Mouse (Mus musculus): ENCODE measurements around the gene Mok. TPM values are rescaled to one million over a fixed set of nuclear protein-coding genes. Genes with fewer than 3 reads are reported as not detected.
"Not testable (repeated sequence)": the region's sequence is repeated elsewhere in the genome, so short reads cannot be mapped to it uniquely, and the experiment has no call there.

Gene Mok
- polyA plus RNA-seq, 1 experiment from 2014 or later = 2.1 TPM

- DNase-seq (ENCODE audit: low spot score) (no peak), ATAC-seq (replicated peaks; ENCODE audit: low FRiP score) (peak; percentile 60)
Measured at GRCm38 (mm10) chr12:110870107-110870506, 29.4 kb upstream of the Mok start.

DNA sequence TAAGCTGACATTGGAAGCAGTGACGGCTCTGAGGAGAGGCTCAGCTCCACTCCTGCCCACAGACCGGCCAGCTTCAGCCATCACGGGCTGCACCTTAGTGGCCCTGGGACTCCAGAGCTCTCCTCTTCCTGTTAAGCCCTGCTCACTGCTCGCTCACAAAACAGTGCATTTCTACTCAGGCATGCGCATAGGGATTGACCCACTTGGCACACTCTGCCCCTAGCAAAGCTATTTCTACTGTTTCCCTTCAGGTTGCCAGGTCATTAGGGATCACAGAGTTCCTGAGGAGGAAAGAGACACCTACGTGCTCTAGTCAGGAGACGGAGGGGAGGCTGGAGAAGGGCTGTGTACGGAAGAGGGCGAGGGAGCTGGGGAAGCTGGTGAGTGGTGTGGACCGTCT is 25.2 kb upstream of the Mok start:
- Histone ChIP-seq H3K4me3 (ENCODE audit: low read depth, low read length) (no peak overlapping the region), H3K9me3 (ENCODE audit: control insufficient read depth, low read length) (no peaks in the 10 kb centered on the region), H3K27ac (ENCODE audit: low read depth, low read length) (peak overlapping the region; percentile 66), H3K4me2 (no peak overlapping the region), H3K36me3 (ENCODE audit: control insufficient read depth, insufficient read depth, low read length) (peaks cover 11% of the 10 kb centered on the region; the same call in 1 of the 2 replicates), H3K4me1 (replicated peaks; ENCODE audit: control insufficient read depth, insufficient read depth, low read length) (peaks cover 18% of the 10 kb centered on the region), H3K9ac (ENCODE audit: low read depth, low read length) (no peak overlapping the region), H3K27me3 (replicated peaks; ENCODE audit: control insufficient read depth, insufficient read depth, low read length) (no peaks in the 10 kb centered on the region)
- WGBS = 81% methylated on average over 10 of the region's 10 CpGs
- DNase-seq (ENCODE audit: low spot score) = no peak
- no peak for ATAC-seq (replicated peaks; ENCODE audit: low FRiP score)

More at GRCm38 (mm10) chr12:110870107-110870506, 29.4 kb upstream of the Mok start:
- no peak overlapping the region for H3K4me3 ChIP-seq (ENCODE audit: low read depth, low read length)
- 65% methylated on average over 4 of the region's 4 CpGs for WGBS
- H3K27me3 ChIP-seq (replicated peaks; ENCODE audit: control insufficient read depth, insufficient read depth, low read length) = no peaks in the 10 kb centered on the region
- H3K27ac ChIP-seq (ENCODE audit: low read depth, low read length) = 0 out of 2 replicates have a peak overlapping the region, but pooled peaks have one; percentile 25
- H3K36me3 ChIP-seq (ENCODE audit: control insufficient read depth, insufficient read depth, low read length) = peaks cover 32% of the 10 kb centered on the region
- H3K9me3 ChIP-seq (ENCODE audit: control insufficient read depth, low read length) = no peaks in the 10 kb centered on the region
- 0 out of 2 replicates have a peak overlapping the region, but pooled peaks have one; percentile 2 for H3K4me2 ChIP-seq
- no peak overlapping the region for H3K9ac ChIP-seq (ENCODE audit: low read depth, low read length)
- peaks cover 15% of the 10 kb centered on the region for H3K4me1 ChIP-seq (replicated peaks; ENCODE audit: control insufficient read depth, insufficient read depth, low read length)

DNA sequence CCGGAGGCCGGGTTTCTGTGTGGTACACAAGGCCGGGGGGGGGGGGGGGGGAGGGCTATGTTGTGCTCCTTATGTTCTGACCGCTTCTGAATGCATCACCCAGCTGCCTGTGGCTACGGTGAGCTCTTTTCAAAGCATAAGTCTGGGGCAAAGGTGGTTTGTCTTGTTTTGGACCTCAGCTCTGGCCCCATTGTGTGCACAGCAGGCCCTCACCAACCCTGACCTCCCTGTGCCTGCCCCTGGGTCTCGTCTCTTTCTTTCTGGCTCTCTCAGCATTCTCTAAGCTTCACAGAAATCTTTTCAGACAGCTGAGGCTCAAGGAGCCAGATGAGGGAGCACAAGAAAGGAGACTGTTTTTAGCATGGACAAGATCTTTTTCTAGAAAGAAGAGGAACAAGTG is 24.8 kb upstream of the Mok start:
- no peak overlapping the region for H3K4me2 ChIP-seq
- H3K4me3 ChIP-seq (ENCODE audit: low read depth, low read length) = no peak overlapping the region
- peaks cover 15% of the 10 kb centered on the region for H3K4me1 ChIP-seq (replicated peaks; ENCODE audit: control insufficient read depth, insufficient read depth, low read length)
- WGBS = 75% methylated on average over 6 of the region's 6 CpGs
- no peak for ATAC-seq (replicated peaks; ENCODE audit: low FRiP score)
- DNase-seq (ENCODE audit: low spot score) = no peak
- no peaks in the 10 kb centered on the region for H3K9me3 ChIP-seq (ENCODE audit: control insufficient read depth, low read length)
- H3K9ac ChIP-seq (ENCODE audit: low read depth, low read length) = no peak overlapping the region
- H3K27me3 ChIP-seq (replicated peaks; ENCODE audit: control insufficient read depth, insufficient read depth, low read length) = no peaks in the 10 kb centered on the region
- peak overlapping the region; percentile 66 for H3K27ac ChIP-seq (ENCODE audit: low read depth, low read length)
- peaks cover 10% of the 10 kb centered on the region; the same call in 1 of the 2 replicates for H3K36me3 ChIP-seq (ENCODE audit: control insufficient read depth, insufficient read depth, low read length)

GRCm38 (mm10) chr12:110864008-110864407 is 23.3 kb upstream of the Mok start:
- Histone ChIP-seq H3K36me3 (ENCODE audit: control insufficient read depth, insufficient read depth, low read length) (peaks cover 7% of the 10 kb centered on the region; the same call in 1 of the 2 replicates), H3K27ac (ENCODE audit: low read depth, low read length) (no peak overlapping the region), H3K4me3 (ENCODE audit: low read depth, low read length) (no peak overlapping the region), H3K27me3 (replicated peaks; ENCODE audit: control insufficient read depth, insufficient read depth, low read length) (no peaks in the 10 kb centered on the region), H3K9ac (ENCODE audit: low read depth, low read length) (no peak overlapping the region), H3K4me2 (no peak overlapping the region), H3K4me1 (replicated peaks; ENCODE audit: control insufficient read depth, insufficient read depth, low read length) (peaks cover 10% of the 10 kb centered on the region; the same call in 1 of the 2 replicates), H3K9me3 (ENCODE audit: control insufficient read depth, low read length) (no peaks in the 10 kb centered on the region)
- DNase-seq (ENCODE audit: low spot score) (no peak), ATAC-seq (replicated peaks; ENCODE audit: low FRiP score) (no peak)
- 88% methylated on average over 6 of the region's 6 CpGs for WGBS

- DNase-seq (ENCODE audit: low spot score) = no peak
- no peak overlapping the region for H3K9ac ChIP-seq (ENCODE audit: low read depth, low read length)
- no peaks in the 10 kb centered on the region for H3K9me3 ChIP-seq (ENCODE audit: control insufficient read depth, low read length)
- H3K4me3 ChIP-seq (ENCODE audit: low read depth, low read length) = no peak overlapping the region
- H3K27ac ChIP-seq (ENCODE audit: low read depth, low read length) = no peak overlapping the region
- H3K27me3 ChIP-seq (replicated peaks; ENCODE audit: control insufficient read depth, insufficient read depth, low read length) = no peaks in the 10 kb centered on the region
- H3K4me1 ChIP-seq (replicated peaks; ENCODE audit: control insufficient read depth, insufficient read depth, low read length) = peaks cover 16% of the 10 kb centered on the region
- peaks cover under 1% of the 10 kb centered on the region; the same call in 1 of the 2 replicates for H3K36me3 ChIP-seq (ENCODE audit: control insufficient read depth, insufficient read depth, low read length)
- no peak overlapping the region for H3K4me2 ChIP-seq
- no peak for ATAC-seq (replicated peaks; ENCODE audit: low FRiP score)
- WGBS = 64% methylated on average over 7 of the region's 7 CpGs
Measured at GRCm38 (mm10) chr12:110861256-110861655, 20.5 kb upstream of the Mok start.

DNA sequence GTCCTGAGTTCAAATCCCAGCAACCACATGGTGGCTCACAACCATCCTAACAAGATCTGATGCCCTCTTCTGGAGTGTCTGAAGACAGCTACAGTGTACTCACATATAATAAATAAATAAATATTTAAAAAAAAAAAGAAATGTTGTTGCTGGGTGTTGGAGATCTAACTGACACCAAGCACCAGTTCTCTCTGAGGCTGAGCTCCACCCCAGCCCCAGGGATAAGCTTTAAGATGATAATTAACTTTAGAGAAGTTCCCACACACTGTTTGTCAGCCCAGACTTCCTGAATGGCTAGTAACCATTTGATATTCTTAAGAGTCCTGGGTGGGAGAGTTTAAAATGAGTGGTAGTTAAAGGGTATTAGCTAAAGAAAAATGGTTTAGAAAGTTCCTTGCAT is 19.6 kb upstream of the Mok start:
- Histone ChIP-seq H3K9ac (ENCODE audit: low read depth, low read length) (no peak overlapping the region), H3K36me3 (ENCODE audit: control insufficient read depth, insufficient read depth, low read length) (peaks cover 4% of the 10 kb centered on the region; the same call in 1 of the 2 replicates), H3K27me3 (replicated peaks; ENCODE audit: control insufficient read depth, insufficient read depth, low read length) (no peaks in the 10 kb centered on the region), H3K4me3 (ENCODE audit: low read depth, low read length) (no peak overlapping the region), H3K9me3 (ENCODE audit: control insufficient read depth, low read length) (no peaks in the 10 kb centered on the region), H3K4me2 (no peak overlapping the region), H3K27ac (ENCODE audit: low read depth, low read length) (no peak overlapping the region), H3K4me1 (replicated peaks; ENCODE audit: control insufficient read depth, insufficient read depth, low read length) (peaks cover 17% of the 10 kb centered on the region)
- DNase-seq (ENCODE audit: low spot score) (no peak), ATAC-seq (replicated peaks; ENCODE audit: low FRiP score) (no peak)

DNA sequence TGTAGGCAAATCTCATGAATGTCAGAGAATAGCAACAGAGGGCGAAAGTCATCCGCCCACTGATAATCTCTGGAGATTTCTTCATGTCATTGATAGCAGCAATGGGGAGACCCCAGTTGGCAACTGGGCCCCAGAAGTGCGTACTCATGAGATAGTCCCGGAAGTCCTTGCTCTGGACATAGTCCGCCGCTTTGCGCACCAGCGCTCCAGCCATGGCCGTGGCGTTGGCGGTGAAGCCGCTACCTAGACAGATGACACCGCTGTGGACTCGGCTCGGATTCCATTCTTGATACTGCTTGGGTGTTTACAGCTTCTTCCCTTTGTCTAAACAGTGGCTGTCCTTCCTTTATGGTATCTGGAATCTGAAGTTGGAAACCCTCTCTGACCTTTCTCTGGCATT is 17.9 kb upstream of the Mok start:
- not testable (repeated sequence) for H3K27ac ChIP-seq (ENCODE audit: low read depth, low read length); H3K4me3 ChIP-seq (ENCODE audit: low read depth, low read length); H3K4me2 ChIP-seq; ATAC-seq (replicated peaks; ENCODE audit: low FRiP score); H3K9ac ChIP-seq (ENCODE audit: low read depth, low read length); DNase-seq (ENCODE audit: low spot score); H3K9me3 ChIP-seq (ENCODE audit: control insufficient read depth, low read length); H3K36me3 ChIP-seq (ENCODE audit: control insufficient read depth, insufficient read depth, low read length); H3K27me3 ChIP-seq (replicated peaks; ENCODE audit: control insufficient read depth, insufficient read depth, low read length)
- WGBS = 95% methylated on average over 15 of the region's 15 CpGs
- H3K4me1 ChIP-seq (replicated peaks; ENCODE audit: control insufficient read depth, insufficient read depth, low read length) = peaks cover 14% of the 10 kb centered on the region

DNA sequence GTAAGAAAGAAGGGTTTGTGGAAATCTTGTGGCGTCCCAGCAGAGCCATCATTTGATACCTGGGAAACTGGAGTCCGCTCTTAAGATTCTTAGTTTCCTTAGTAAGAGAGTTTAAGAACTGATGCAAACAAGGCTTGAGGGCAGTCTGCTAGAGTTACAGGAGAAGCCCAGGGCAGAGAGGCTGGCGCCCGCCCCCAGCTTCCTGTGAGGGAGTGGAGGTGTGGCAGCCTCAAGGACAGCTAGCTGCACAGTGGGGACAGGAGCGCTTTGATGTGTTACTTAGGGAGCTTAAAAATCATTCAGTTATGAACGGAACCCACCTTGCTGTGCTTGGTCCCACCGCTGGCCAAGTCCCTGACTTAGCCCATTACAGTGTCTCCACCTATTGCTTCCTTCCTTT is 16.5 kb upstream of the Mok start:
- H3K4me3 ChIP-seq (ENCODE audit: low read depth, low read length) = no peak overlapping the region
- H3K36me3 ChIP-seq (ENCODE audit: control insufficient read depth, insufficient read depth, low read length) = peaks cover 4% of the 10 kb centered on the region; the same call in 1 of the 2 replicates
- no peak overlapping the region for H3K4me2 ChIP-seq
- ATAC-seq (replicated peaks; ENCODE audit: low FRiP score) = no peak
- H3K27ac ChIP-seq (ENCODE audit: low read depth, low read length) = no peak overlapping the region
- H3K27me3 ChIP-seq (replicated peaks; ENCODE audit: control insufficient read depth, insufficient read depth, low read length) = no peaks in the 10 kb centered on the region
- DNase-seq (ENCODE audit: low spot score) = no peak
- peaks cover 16% of the 10 kb centered on the region for H3K4me1 ChIP-seq (replicated peaks; ENCODE audit: control insufficient read depth, insufficient read depth, low read length)
- no peak overlapping the region for H3K9ac ChIP-seq (ENCODE audit: low read depth, low read length)
- H3K9me3 ChIP-seq (ENCODE audit: control insufficient read depth, low read length) = no peaks in the 10 kb centered on the region
- 68% methylated on average over 7 of the region's 7 CpGs for WGBS
